Mouse (Mus musculus): Measurements from ENCODE around the gene Usp29. TPM values are rescaled to one million over a fixed set of nuclear protein-coding genes. Genes with fewer than 3 reads are reported as not detected.
A peak's percentile ranks its signal among the peaks of the same experiment; 100 is the strongest.
"Not testable (repeated sequence)": the region's sequence is repeated elsewhere in the genome, so short reads cannot be mapped to it uniquely, and the experiment has no call there.

The Usp29 gene
- polyA plus RNA-seq, 1 experiment from 2014 or later: 9.3 TPM

GRCm38 (mm10) chr7:6868831-6869230 lies 138.5 kb downstream of the Usp29 start:
- H3K36me3 ChIP-seq (ENCODE audit: control insufficient read depth, insufficient read depth, low read length): no peaks in the 10 kb centered on the region
- no peak overlapping the region for H3K9ac ChIP-seq (ENCODE audit: low read depth, low read length)
- no peak for ATAC-seq (ENCODE audit: low FRiP score, low TSS enrichment)
- no peak overlapping the region for H3K27ac ChIP-seq (ENCODE audit: low read depth, low read length)
- no peaks in the 10 kb centered on the region for H3K27me3 ChIP-seq (ENCODE audit: control insufficient read depth, insufficient read depth, low read length)
- H3K4me1 ChIP-seq (ENCODE audit: control insufficient read depth, insufficient read depth, low read length): no peaks in the 10 kb centered on the region
- no peak overlapping the region for H3K4me3 ChIP-seq (ENCODE audit: low read length)
- no peak overlapping the region for H3K4me2 ChIP-seq (replicated peaks; ENCODE audit: low read depth, low read length)
- no peaks in the 10 kb centered on the region for H3K9me3 ChIP-seq (ENCODE audit: control insufficient read depth, low read length)
- WGBS: 86% methylated on average over 3 of the region's 3 CpGs

GRCm38 (mm10) chr7:6869556-6869955 lies 139.2 kb downstream of the Usp29 start:
- H3K27me3 ChIP-seq (ENCODE audit: control insufficient read depth, insufficient read depth, low read length): no peaks in the 10 kb centered on the region
- no peak overlapping the region for H3K9ac ChIP-seq (ENCODE audit: low read depth, low read length)
- no peaks in the 10 kb centered on the region for H3K36me3 ChIP-seq (ENCODE audit: control insufficient read depth, insufficient read depth, low read length)
- ATAC-seq (ENCODE audit: low FRiP score, low TSS enrichment): no peak
- WGBS: 49% methylated on average over 1 of the region's 1 CpGs
- H3K9me3 ChIP-seq (ENCODE audit: control insufficient read depth, low read length): no peaks in the 10 kb centered on the region
- no peak overlapping the region for H3K4me2 ChIP-seq (replicated peaks; ENCODE audit: low read depth, low read length)
- H3K4me1 ChIP-seq (ENCODE audit: control insufficient read depth, insufficient read depth, low read length): no peaks in the 10 kb centered on the region
- H3K4me3 ChIP-seq (ENCODE audit: low read length): no peak overlapping the region
- no peak overlapping the region for H3K27ac ChIP-seq (ENCODE audit: low read depth, low read length)

GRCm38 (mm10) chr7:6874448-6874847 lies 144.1 kb downstream of the Usp29 start:
- no peak for ATAC-seq (ENCODE audit: low FRiP score, low TSS enrichment)
- WGBS: 74% methylated on average over 19 of the region's 19 CpGs
- H3K9ac ChIP-seq (ENCODE audit: low read depth, low read length): no peak overlapping the region

GRCm38 (mm10) chr7:6878202-6878601 lies 147.8 kb downstream of the Usp29 start:
- no peaks in the 10 kb centered on the region for H3K27me3 ChIP-seq (ENCODE audit: control insufficient read depth, insufficient read depth, low read length)
- ATAC-seq (ENCODE audit: low FRiP score, low TSS enrichment): no peak

More at GRCm38 (mm10) chr7:6874448-6874847, 144.1 kb downstream of the Usp29 start:
- Histone ChIP-seq H3K27me3 (ENCODE audit: control insufficient read depth, insufficient read depth, low read length) (no peaks in the 10 kb centered on the region), H3K4me2 (replicated peaks; ENCODE audit: low read depth, low read length) (no peak overlapping the region), H3K27ac (ENCODE audit: low read depth, low read length) (no peak overlapping the region), H3K36me3 (ENCODE audit: control insufficient read depth, insufficient read depth, low read length) (no peaks in the 10 kb centered on the region), H3K9me3 (ENCODE audit: control insufficient read depth, low read length) (no peaks in the 10 kb centered on the region), H3K4me1 (ENCODE audit: control insufficient read depth, insufficient read depth, low read length) (no peaks in the 10 kb centered on the region), H3K4me3 (ENCODE audit: low read length) (no peak overlapping the region)

GRCm38 (mm10) chr7:6878849-6879248 lies 148.5 kb downstream of the Usp29 start:
- 78% methylated on average over 3 of the region's 3 CpGs for WGBS
- H3K36me3 ChIP-seq (ENCODE audit: control insufficient read depth, insufficient read depth, low read length); H3K4me1 ChIP-seq (ENCODE audit: control insufficient read depth, insufficient read depth, low read length); H3K4me2 ChIP-seq (replicated peaks; ENCODE audit: low read depth, low read length); H3K4me3 ChIP-seq (ENCODE audit: low read length); H3K9me3 ChIP-seq (ENCODE audit: control insufficient read depth, low read length); H3K9ac ChIP-seq (ENCODE audit: low read depth, low read length); H3K27ac ChIP-seq (ENCODE audit: low read depth, low read length); H3K27me3 ChIP-seq (ENCODE audit: control insufficient read depth, insufficient read depth, low read length): not testable (repeated sequence)
- ATAC-seq (ENCODE audit: low FRiP score, low TSS enrichment): 0 out of 2 replicates have a peak, but pooled peaks have one; percentile 7

More at GRCm38 (mm10) chr7:6878202-6878601, 147.8 kb downstream of the Usp29 start:
- Histone ChIP-seq H3K36me3 (ENCODE audit: control insufficient read depth, insufficient read depth, low read length) (no peaks in the 10 kb centered on the region), H3K4me1 (ENCODE audit: control insufficient read depth, insufficient read depth, low read length) (no peaks in the 10 kb centered on the region), H3K9me3 (ENCODE audit: control insufficient read depth, low read length) (no peaks in the 10 kb centered on the region), H3K4me2 (replicated peaks; ENCODE audit: low read depth, low read length) (no peak overlapping the region), H3K4me3 (ENCODE audit: low read length) (no peak overlapping the region), H3K9ac (ENCODE audit: low read depth, low read length) (no peak overlapping the region), H3K27ac (ENCODE audit: low read depth, low read length) (no peak overlapping the region)
- WGBS: 61% methylated on average over 1 of the region's 1 CpGs

GRCm38 (mm10) chr7:6879512-6880164 lies 149.3 kb downstream of the Usp29 start:
- H3K4me1 ChIP-seq (ENCODE audit: control insufficient read depth, insufficient read depth, low read length): 0 out of 2 replicates have a peak, but pooled peaks cover 5% of the 10 kb centered on the region
- 77% methylated on average over 11 of the region's 11 CpGs for WGBS
- ATAC-seq (ENCODE audit: low FRiP score, low TSS enrichment): no peak

GRCm38 (mm10) chr7:6880918-6881317 lies 150.5 kb downstream of the Usp29 start:
- not testable (repeated sequence) for H3K27ac ChIP-seq (ENCODE audit: low read depth, low read length); H3K4me3 ChIP-seq (ENCODE audit: low read length); H3K9me3 ChIP-seq (ENCODE audit: control insufficient read depth, low read length); H3K36me3 ChIP-seq (ENCODE audit: control insufficient read depth, insufficient read depth, low read length); H3K4me2 ChIP-seq (replicated peaks; ENCODE audit: low read depth, low read length); H3K9ac ChIP-seq (ENCODE audit: low read depth, low read length); H3K27me3 ChIP-seq (ENCODE audit: control insufficient read depth, insufficient read depth, low read length); H3K4me1 ChIP-seq (ENCODE audit: control insufficient read depth, insufficient read depth, low read length)
- WGBS: no CpG with 5 or more reads among the region's 1 CpGs
- ATAC-seq (ENCODE audit: low FRiP score, low TSS enrichment): peak; percentile 48

More at GRCm38 (mm10) chr7:6879512-6880164, 149.3 kb downstream of the Usp29 start:
- no peaks in the 10 kb centered on the region for H3K9me3 ChIP-seq (ENCODE audit: control insufficient read depth, low read length)
- no peak overlapping the region for H3K9ac ChIP-seq (ENCODE audit: low read depth, low read length)
- no peak overlapping the region for H3K4me2 ChIP-seq (replicated peaks; ENCODE audit: low read depth, low read length)
- H3K4me3 ChIP-seq (ENCODE audit: low read length): no peak overlapping the region
- no peak overlapping the region for H3K27ac ChIP-seq (ENCODE audit: low read depth, low read length)
- no peaks in the 10 kb centered on the region for H3K27me3 ChIP-seq (ENCODE audit: control insufficient read depth, insufficient read depth, low read length)
- H3K36me3 ChIP-seq (ENCODE audit: control insufficient read depth, insufficient read depth, low read length): no peaks in the 10 kb centered on the region

GRCm38 (mm10) chr7:6881473-6882046 lies 151.2 kb downstream of the Usp29 start:
- Histone ChIP-seq H3K27me3 (ENCODE audit: control insufficient read depth, insufficient read depth, low read length) (no peaks in the 10 kb centered on the region), H3K36me3 (ENCODE audit: control insufficient read depth, insufficient read depth, low read length) (no peaks in the 10 kb centered on the region), H3K4me2 (replicated peaks; ENCODE audit: low read depth, low read length) (no peak overlapping the region), H3K9me3 (ENCODE audit: control insufficient read depth, low read length) (no peaks in the 10 kb centered on the region), H3K4me3 (ENCODE audit: low read length) (no peak overlapping the region), H3K9ac (ENCODE audit: low read depth, low read length) (no peak overlapping the region), H3K27ac (ENCODE audit: low read depth, low read length) (no peak overlapping the region), H3K4me1 (ENCODE audit: control insufficient read depth, insufficient read depth, low read length) (0 out of 2 replicates have a peak, but pooled peaks cover 5% of the 10 kb centered on the region)
- 0 out of 2 replicates have a peak, but pooled peaks have one; percentile 41 for ATAC-seq (ENCODE audit: low FRiP score, low TSS enrichment)
- 54% methylated on average over 6 of the region's 6 CpGs for WGBS

- Histone ChIP-seq H3K4me2 (replicated peaks; ENCODE audit: low read depth, low read length) (no peak overlapping the region), H3K9ac (ENCODE audit: low read depth, low read length) (no peak overlapping the region), H3K27me3 (ENCODE audit: control insufficient read depth, insufficient read depth, low read length) (no peaks in the 10 kb centered on the region), H3K36me3 (ENCODE audit: control insufficient read depth, insufficient read depth, low read length) (no peaks in the 10 kb centered on the region), H3K9me3 (ENCODE audit: control insufficient read depth, low read length) (no peaks in the 10 kb centered on the region), H3K4me3 (ENCODE audit: low read length) (no peak overlapping the region), H3K27ac (ENCODE audit: low read depth, low read length) (no peak overlapping the region), H3K4me1 (ENCODE audit: control insufficient read depth, insufficient read depth, low read length) (0 out of 2 replicates have a peak, but pooled peaks cover 5% of the 10 kb centered on the region)
- 62% methylated on average over 8 of the region's 8 CpGs for WGBS
- peak; percentile 36; the same call in 1 of the 2 replicates for ATAC-seq (ENCODE audit: low FRiP score, low TSS enrichment)
Measured at GRCm38 (mm10) chr7:6883376-6884147, 153.2 kb downstream of the Usp29 start.
